Mouse (Mus musculus): ENCODE measurements at regions not wholly inside any gene's neighbourhood (a gene's known extent, or its start where the extent isn't known, plus 50 kb on each side); places are given as distances from the start of the nearest gene placed in this dataset.

- DNase-seq (ENCODE audit: low spot score) = no peak
These were observed 274.2 kb upstream of the Mki67 start for GRCm38 (mm10) chr7:135990321-135990720.

GRCm38 (mm10) chr7:135996896-135997295, 280.7 kb upstream of the Mki67 start:
- DNase-seq (ENCODE audit: low spot score) = no peak

- DNase-seq (ENCODE audit: low spot score) = no peak
These were observed 281.5 kb upstream of the Mki67 start for GRCm38 (mm10) chr7:135997640-135998039.

GRCm38 (mm10) chr7:136002382-136002781, 286.2 kb upstream of the Mki67 start:
- DNase-seq (ENCODE audit: low spot score) = no peak

- DNase-seq (ENCODE audit: low spot score) = no peak
These were observed 287.1 kb upstream of the Mki67 start for GRCm38 (mm10) chr7:136003291-136003690.

GRCm38 (mm10) chr7:136007796-136008455, 291.8 kb upstream of the Mki67 start:
- no peak for DNase-seq (ENCODE audit: low spot score)

GRCm38 (mm10) chr7:136008486-136008885, 292.3 kb upstream of the Mki67 start:
- DNase-seq (ENCODE audit: low spot score) = no peak

- no peak for DNase-seq (ENCODE audit: low spot score)
These were observed 293.9 kb upstream of the Mki67 start for GRCm38 (mm10) chr7:136010013-136010412.

GRCm38 (mm10) chr7:136014706-136015105, 298.5 kb upstream of the Mki67 start:
- no peak for DNase-seq (ENCODE audit: low spot score)

GRCm38 (mm10) chr7:136016918-136017317, 300.8 kb upstream of the Mki67 start:
- no peak for DNase-seq (ENCODE audit: low spot score)

- DNase-seq (ENCODE audit: low spot score) = no peak
These were observed 304.4 kb upstream of the Mki67 start for GRCm38 (mm10) chr7:136020577-136020976.

GRCm38 (mm10) chr7:136021071-136021470, 304.9 kb upstream of the Mki67 start:
- DNase-seq (ENCODE audit: low spot score) = no peak

GRCm38 (mm10) chr7:136022781-136023448, 306.8 kb upstream of the Mki67 start:
- no peak for DNase-seq (ENCODE audit: low spot score)

- no peak for DNase-seq (ENCODE audit: low spot score)
These were observed 310.3 kb upstream of the Mki67 start for GRCm38 (mm10) chr7:136026451-136026850.

GRCm38 (mm10) chr7:136032026-136032425, 315.9 kb upstream of the Mki67 start:
- no peak for DNase-seq (ENCODE audit: low spot score)

- DNase-seq (ENCODE audit: low spot score) = no peak
These were observed 317.4 kb upstream of the Mki67 start for GRCm38 (mm10) chr7:136033536-136033935.

- DNase-seq (ENCODE audit: low spot score) = no peak
These were observed 319.6 kb upstream of the Mki67 start for GRCm38 (mm10) chr7:136035735-136036134.

- DNase-seq (ENCODE audit: low spot score) = no peak
These were observed 321.9 kb upstream of the Mki67 start for GRCm38 (mm10) chr7:136038072-136038471.

GRCm38 (mm10) chr7:136038906-136039305, 322.7 kb upstream of the Mki67 start:
- no peak for DNase-seq (ENCODE audit: low spot score)

GRCm38 (mm10) chr7:136041921-136042320, 325.8 kb upstream of the Mki67 start:
- DNase-seq (ENCODE audit: low spot score) = no peak

GRCm38 (mm10) chr7:136046645-136047363, 330.6 kb upstream of the Mki67 start:
- no peak for DNase-seq (ENCODE audit: low spot score)

- DNase-seq (ENCODE audit: low spot score) = no peak
These were observed 331.3 kb upstream of the Mki67 start for GRCm38 (mm10) chr7:136047364-136047945.
